Mouse (Mus musculus) G1E (cell line): ENCODE data around the gene Gmppa. TPM values are rescaled to one million over a fixed set of nuclear protein-coding genes. Genes with fewer than 3 reads are reported as not detected.

Source experiments
- ATAC-seq: 2 replicates; pipeline ENCODE4 v1.8.0; 2016; ENCODE audit warnings: mild to moderate bottlenecking; ENCODE audit not compliant: insufficient number of reproducible peaks, poor library complexity, low FRiP score, severe bottlenecking; ENCODE audit errors: extremely low read depth
- DNase-seq: peaks from one replicate; pipeline ENCODE4 v3.0.0; 2012; ENCODE audit warnings: low spot score
- H3K27me3 ChIP-seq: 2 replicates; pipeline ENCODE4 v1.6.1; 2012; ENCODE audit warnings: mild to moderate bottlenecking, low read length, inconsistent platforms; ENCODE audit not compliant: insufficient read depth
- H3K36me3 ChIP-seq: replicated peaks from 2 replicates; pipeline ENCODE3; 2012; ENCODE audit warnings: mild to moderate bottlenecking, inconsistent platforms
- H3K4me1 ChIP-seq: 2 replicates; pipeline ENCODE4 v1.6.1; 2012; ENCODE audit warnings: low read depth, low read length, inconsistent platforms, mixed read lengths; ENCODE audit not compliant: insufficient read depth
- H3K4me3 ChIP-seq: 2 replicates; pipeline ENCODE4 v1.5.1; 2012; ENCODE audit warnings: low read depth, mild to moderate bottlenecking, inconsistent platforms, low read length, moderate library complexity, mixed read lengths
- H3K9me3 ChIP-seq: replicated peaks from 2 replicates; pipeline ENCODE4 v1.6.1; 2012; ENCODE audit warnings: inconsistent platforms
- CTCF ChIP-seq: IDR thresholded peaks from 2 replicates; pipeline ENCODE4 v1.5.1; 2012; ENCODE audit warnings: low read depth, low read length, inconsistent platforms, mixed read lengths
- GATA1 ChIP-seq: IDR thresholded peaks from 2 replicates; pipeline ENCODE4 v1.6.1; 2012; ENCODE audit warnings: borderline replicate concordance, low read length, inconsistent platforms, mixed read lengths
- GATA2 ChIP-seq: IDR thresholded peaks from 2 replicates; pipeline ENCODE4 v1.6.1; 2012; ENCODE audit warnings: low read depth, low read length, inconsistent platforms, borderline replicate concordance
- POLR2AphosphoS5 ChIP-seq: IDR thresholded peaks from 2 replicates; pipeline ENCODE4 v1.6.1; 2012; ENCODE audit warnings: low read depth, low read length, inconsistent platforms; ENCODE audit not compliant: insufficient replicate concordance
- TAL1 ChIP-seq: conservative IDR thresholded peaks from 2 replicates; pipeline ENCODE4 v1.6.1; 2012; ENCODE audit warnings: low read depth, low read length, inconsistent platforms, mixed read lengths
- polyA plus RNA-seq: library from polyadenylated mRNA; stranded (reverse); fragments of >175 nt; gene quantifications from 2 replicates; pipeline ENCODE4 v1.2.3, GENCODE M21; 2012
- total RNA-seq, 2 experiments: library from RNA; stranded (forward) in 1 of 2; stranded (reverse) in 1 of 2; fragments of 200-1000 nt in 1 of 2; fragments of >200 nt in 1 of 2; fragmentation: Nextera tagmentation in 1 of 2; gene quantifications; 2 replicates each; pipeline ENCODE4 v1.2.3; 2014 to 2017

The Gmppa gene
- total RNA-seq (2014; fragmentation: Nextera tagmentation), result 179 and 182 TPM in 2 replicates
- 178 and 183 TPM in 2 replicates for total RNA-seq (2017)
- polyA plus RNA-seq, result 328 and 349 TPM in 2 replicates

- peak within 1 kb of the TSS; percentile 71 for H3K4me3 ChIP-seq
- DNase-seq, result peak; percentile 96
- H3K9me3 ChIP-seq, result no peaks in the 10 kb centered on the region
- peaks cover 46% of the 10 kb centered on the region for H3K4me1 ChIP-seq
- peak; percentile 97 for ATAC-seq
- H3K36me3 ChIP-seq, result peaks cover 37% of the 10 kb centered on the region
- 0 out of 2 replicates have a peak, but pooled peaks have one; percentile 67 for TF ChIP-seq POLR2AphosphoS5
- TF ChIP-seq CTCF, result no peak
- TF ChIP-seq GATA2, result no peak
- peaks cover 38% of the 10 kb centered on the region for H3K27me3 ChIP-seq
Measured at GRCm38 (mm10) chr1:75435475-75436328, at the start of gene Gmppa. Gmppa (plus strand) TSS chr1:75435930.

GRCm38 (mm10) chr1:75386149-75386548 is 49.6 kb upstream of the Gmppa start:
- Histone ChIP-seq H3K4me3 (no peak overlapping the region), H3K27me3 (peaks cover 50% of the 10 kb centered on the region), H3K9me3 (peaks cover 8% of the 10 kb centered on the region), H3K4me1 (peaks cover 29% of the 10 kb centered on the region), H3K36me3 (no peaks in the 10 kb centered on the region)
- DNase-seq (no peak), ATAC-seq (no peak)
- TF ChIP-seq CTCF (no peak), POLR2AphosphoS5 (no peak), TAL1 (no peak), GATA1 (no peak), GATA2 (no peak)

GRCm38 (mm10) chr1:75387469-75387928 is 48.2 kb upstream of the Gmppa start:
- Histone ChIP-seq H3K4me3 (no peak overlapping the region), H3K9me3 (peaks cover 8% of the 10 kb centered on the region), H3K36me3 (no peaks in the 10 kb centered on the region), H3K27me3 (peaks cover 43% of the 10 kb centered on the region), H3K4me1 (peaks cover 17% of the 10 kb centered on the region)
- TF ChIP-seq GATA2, result no peak
- no peak for TF ChIP-seq POLR2AphosphoS5
- no peak for TF ChIP-seq GATA1
- no peak for TF ChIP-seq TAL1
- no peak for TF ChIP-seq CTCF
- ATAC-seq (no peak), DNase-seq (no peak)

- Histone ChIP-seq H3K4me3 (peak overlapping the region; percentile 10; the same call in 1 of the 2 replicates), H3K27me3 (peaks cover 42% of the 10 kb centered on the region), H3K9me3 (peaks cover 8% of the 10 kb centered on the region), H3K36me3 (no peaks in the 10 kb centered on the region), H3K4me1 (peaks cover 11% of the 10 kb centered on the region)
- DNase-seq (no peak), ATAC-seq (no peak)
- TF ChIP-seq POLR2AphosphoS5 (no peak), TAL1 (no peak), GATA1 (no peak)
Measured at GRCm38 (mm10) chr1:75387929-75388897, 47.5 kb upstream of the Gmppa start.

- no peak for TF ChIP-seq GATA1
- TF ChIP-seq GATA2, result no peak
- TF ChIP-seq CTCF, result no peak
- TF ChIP-seq TAL1, result no peak
- no peak for TF ChIP-seq POLR2AphosphoS5
- no peaks in the 10 kb centered on the region for H3K36me3 ChIP-seq
- DNase-seq, result no peak
Measured at GRCm38 (mm10) chr1:75388898-75389515, 46.7 kb upstream of the Gmppa start.

More at GRCm38 (mm10) chr1:75388898-75389515, 46.7 kb upstream of the Gmppa start:
- H3K4me1 ChIP-seq, result peaks cover 11% of the 10 kb centered on the region
- no peak for ATAC-seq
- peaks cover 8% of the 10 kb centered on the region for H3K9me3 ChIP-seq
- peaks cover 45% of the 10 kb centered on the region for H3K27me3 ChIP-seq
- H3K4me3 ChIP-seq, result no peak overlapping the region
